Mouse (Mus musculus): ENCODE data around the gene Zfp110. TPM values are rescaled to one million over a fixed set of nuclear protein-coding genes. Genes with fewer than 3 reads are reported as not detected.
"Not testable (repeated sequence)": the region's sequence is repeated elsewhere in the genome, so short reads cannot be mapped to it uniquely, and the experiment has no call there.

The Zfp110 gene
- 10 to 100 TPM; 19.5 to 20.3 TPM for total RNA-seq (2021)
- long read RNA-seq, experiment 1, transcript Zfp110-201 (8 exons, 3,591 nt) = major isoform, 15 of 23 reads
- long read RNA-seq, experiment 1, partial matches to known transcripts = 1 of 23 reads
- long read RNA-seq, experiment 1, other reads (novel, unspliced or antisense) = 7 of 23 reads
- long read RNA-seq, experiment 2, transcript Zfp110-201 (8 exons, 3,591 nt) = major isoform, 14 of 28 reads
- long read RNA-seq, experiment 2, partial matches to known transcripts = 1 of 28 reads
- long read RNA-seq, experiment 2, other reads (novel, unspliced or antisense) = 10 of 28 reads

- peak; percentile 75 to 92 for DNase-seq (ENCODE audit: low spot score in 2 of 2)
Measured at GRCm38 (mm10) chr7:12834162-12835120, at the start of gene Zfp110. Zfp110 (plus strand) TSS chr7:12834761.

- no peak for DNase-seq (ENCODE audit: low spot score in 2 of 2)
Measured at GRCm38 (mm10) chr7:12787333-12787732, 47.2 kb upstream of the Zfp110 start.

- DNase-seq (ENCODE audit: low spot score in 2 of 2) = no peak
Measured at GRCm38 (mm10) chr7:12788025-12788424, 46.5 kb upstream of the Zfp110 start.

GRCm38 (mm10) chr7:12792624-12793023 is 41.9 kb upstream of the Zfp110 start:
- not testable (repeated sequence) for DNase-seq (ENCODE audit: low spot score in 2 of 2)

DNA sequence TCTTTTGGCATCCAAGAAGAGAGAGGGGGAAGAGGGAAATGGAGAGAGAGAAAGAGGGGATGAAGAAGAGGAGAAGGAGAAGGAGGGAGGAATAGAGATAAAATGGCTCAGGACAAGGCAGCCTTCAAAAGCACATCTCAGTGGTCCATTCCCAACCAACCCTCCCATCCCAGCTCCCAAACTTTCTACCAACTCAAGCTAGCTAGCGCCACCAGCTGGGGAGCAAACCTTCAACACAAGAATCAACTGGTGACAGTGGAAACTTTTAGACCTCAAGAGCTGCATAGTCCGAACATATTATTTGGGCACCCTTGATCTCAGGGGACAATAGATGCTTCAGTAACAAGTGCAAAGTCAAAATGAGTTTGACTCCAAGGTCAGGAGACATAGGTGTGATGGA is 36.6 kb upstream of the Zfp110 start:
- no peak for DNase-seq (ENCODE audit: low spot score in 2 of 2)

DNA sequence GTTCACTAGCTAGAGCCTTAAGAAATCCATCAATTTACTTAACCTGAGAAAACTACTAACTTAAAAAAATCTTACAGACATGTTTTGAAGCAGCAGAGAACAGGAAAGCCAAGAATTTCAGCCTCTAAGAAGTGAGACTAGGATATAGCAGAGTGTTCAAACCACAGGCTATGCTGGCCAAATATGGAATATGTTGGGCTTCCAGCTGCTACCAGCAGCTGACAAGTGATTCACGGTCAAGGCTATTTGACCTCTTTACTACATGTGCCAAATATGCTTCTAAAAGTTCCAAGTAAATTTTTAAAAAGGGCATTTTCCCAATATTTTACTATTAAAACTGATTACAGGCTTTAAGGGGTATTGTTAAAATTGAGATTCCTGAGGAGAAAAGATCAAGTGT is 35.0 kb upstream of the Zfp110 start:
- DNase-seq (ENCODE audit: low spot score in 2 of 2) = no peak

DNA sequence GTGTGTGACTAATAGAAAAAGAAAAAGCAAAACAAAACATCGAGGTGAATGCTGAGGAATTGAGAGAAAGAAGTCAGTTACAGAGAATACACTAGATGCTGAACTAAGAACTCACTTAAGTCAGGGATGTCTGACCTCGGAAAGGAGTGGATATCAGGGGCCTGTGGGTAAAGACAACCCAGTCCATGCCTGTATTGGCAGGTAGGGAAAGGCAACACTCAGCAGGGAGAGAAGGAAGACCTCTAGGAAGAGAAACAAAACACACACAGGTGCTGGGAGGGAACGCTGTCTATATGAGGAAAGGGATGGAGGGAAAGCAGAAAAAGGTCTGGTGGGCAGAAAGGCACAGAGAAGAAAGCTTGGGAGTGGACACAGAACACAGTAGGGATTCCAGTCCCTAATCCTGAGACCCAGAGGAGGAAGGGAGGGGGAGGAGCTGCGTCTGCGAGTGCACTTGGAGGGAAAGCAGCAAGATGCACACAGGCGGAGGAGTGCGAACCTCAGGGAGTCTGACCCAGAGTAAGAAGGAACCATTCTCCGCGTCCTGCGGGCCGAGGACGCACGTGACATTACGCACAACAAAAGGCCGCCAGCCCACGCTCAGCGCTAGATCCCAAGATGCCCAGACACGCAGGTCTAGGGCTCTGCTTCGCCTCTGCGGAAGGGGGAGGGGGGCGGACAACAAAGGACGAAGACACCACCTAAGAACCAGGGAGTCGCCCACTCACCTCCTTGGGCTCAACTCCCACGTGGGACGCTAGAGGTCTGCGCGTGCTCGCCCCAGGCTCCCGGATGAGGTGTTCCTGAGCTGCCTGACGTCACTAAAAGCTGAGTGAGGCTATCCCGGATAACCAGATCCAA is 31.5 kb upstream of the Zfp110 start, which contains the start of gene Zscan18:
Gene Zscan18 (minus strand): TSS at position 770 of the 861 bp plus-strand sequence.
- peak; percentile 27 to 53 for DNase-seq (ENCODE audit: low spot score in 2 of 2)

GRCm38 (mm10) chr7:12803727-12804071 is 30.9 kb upstream of the Zfp110 start:
- DNase-seq (ENCODE audit: low spot score in 2 of 2) = no peak

GRCm38 (mm10) chr7:12815566-12815965 is 19.0 kb upstream of the Zfp110 start:
- DNase-seq (ENCODE audit: low spot score in 2 of 2) = no peak

GRCm38 (mm10) chr7:12818521-12819295 is 15.9 kb upstream of the Zfp110 start, which contains the start of gene Zfp329:
Zfp329 (minus strand) TSS chr7:12818858.
- DNase-seq (ENCODE audit: low spot score in 2 of 2) = peak; percentile 85 to 92

DNA sequence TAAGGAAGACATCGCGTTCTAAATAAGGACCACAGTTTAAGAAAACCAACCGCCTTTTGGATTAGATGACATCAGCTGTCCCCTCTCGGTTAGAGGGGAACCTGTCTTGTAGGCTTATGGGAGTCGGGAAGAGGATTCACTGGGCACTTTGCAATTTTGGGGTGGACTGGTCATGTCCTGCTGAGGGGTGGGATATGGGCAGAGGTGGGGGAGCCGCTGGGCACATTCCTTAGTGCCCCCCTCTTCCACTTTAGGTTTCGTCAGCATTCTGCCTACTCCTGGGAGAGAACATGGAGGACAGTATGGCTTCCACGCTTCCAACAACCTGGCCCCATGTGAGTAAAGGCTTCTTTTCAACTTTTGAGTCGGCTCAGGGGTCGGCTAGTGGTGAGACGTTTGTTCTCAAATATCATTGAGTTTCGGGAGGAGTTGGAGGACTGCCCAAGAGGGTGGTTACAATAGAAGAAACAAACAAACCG is 671 bp downstream of the Zfp110 start:
- DNase-seq (ENCODE audit: low spot score in 2 of 2) = peak in 1 of 2 experiments; percentile 34

- DNase-seq (ENCODE audit: low spot score in 2 of 2) = no peak
Measured at GRCm38 (mm10) chr7:12835779-12836178, 1.2 kb downstream of the Zfp110 start.

- no peak for DNase-seq (ENCODE audit: low spot score in 2 of 2)
Measured at GRCm38 (mm10) chr7:12874301-12874700, 39.7 kb downstream of the Zfp110 start.

- no peak for DNase-seq (ENCODE audit: low spot score in 2 of 2)
Measured at GRCm38 (mm10) chr7:12880036-12880435, 45.5 kb downstream of the Zfp110 start.

DNA sequence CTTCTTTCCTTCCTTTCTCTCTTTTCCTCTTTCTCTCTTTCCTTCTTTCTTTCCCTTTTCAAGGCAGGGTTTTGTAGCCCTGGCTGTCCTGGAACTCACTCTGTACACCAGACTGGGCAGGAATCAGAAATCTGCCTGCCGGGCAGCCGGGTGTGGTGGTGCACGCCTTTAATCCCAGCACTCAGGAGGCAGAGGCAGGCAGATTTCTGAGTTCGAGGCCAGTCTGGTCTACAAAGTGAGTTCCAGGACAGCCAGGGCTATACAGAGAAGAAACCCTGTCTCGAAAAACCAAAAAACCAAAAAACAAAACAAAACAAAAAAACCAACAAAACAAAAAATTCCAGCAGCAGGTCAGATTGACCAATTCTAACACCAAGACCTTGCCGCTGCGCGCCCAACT is 45.9 kb downstream of the Zfp110 start:
- DNase-seq (ENCODE audit: low spot score in 2 of 2) = not testable (repeated sequence)

- DNase-seq (ENCODE audit: low spot score in 2 of 2) = peak; percentile 81 to 95
Measured at GRCm38 (mm10) chr7:12880911-12881660, 46.5 kb downstream of the Zfp110 start, which contains the start of gene Zfp128. Zfp128 (plus strand) TSS chr7:12881177.

DNA sequence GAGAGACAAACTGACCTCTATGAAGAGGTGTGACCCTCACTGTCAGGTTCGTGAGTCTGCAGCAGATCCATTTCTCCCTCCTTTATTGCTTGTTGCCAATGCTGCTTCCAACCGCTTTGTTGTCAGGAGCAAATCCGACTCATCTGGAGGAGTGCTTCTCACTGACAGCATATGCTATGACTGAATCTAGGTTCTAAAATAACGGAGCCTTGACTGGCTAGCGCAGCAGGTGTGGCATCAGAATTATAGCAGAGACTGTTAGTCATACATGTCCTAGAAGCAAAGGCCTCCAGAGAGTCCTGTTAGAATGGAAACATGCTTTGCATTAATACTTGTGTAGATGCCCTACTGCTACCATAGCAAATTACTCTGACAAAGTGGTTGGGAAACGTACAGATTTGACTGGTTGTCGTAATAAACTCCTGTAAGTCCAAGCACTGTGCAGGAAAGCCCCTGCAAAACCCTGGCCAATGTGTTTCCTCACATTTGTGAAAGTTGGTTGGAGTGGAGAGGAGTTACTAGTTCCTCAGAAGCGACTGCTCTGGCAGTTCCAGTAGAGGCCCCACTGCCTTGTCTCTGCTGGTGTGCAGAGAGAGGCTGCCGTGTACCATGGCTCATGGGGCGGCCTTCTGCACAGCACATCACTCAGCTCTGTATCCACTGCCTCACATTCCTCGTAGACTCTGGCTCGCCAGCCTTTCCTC is 52.2 kb downstream of the Zfp110 start:
- no peak for DNase-seq (ENCODE audit: low spot score in 2 of 2)

GRCm38 (mm10) chr7:12887585-12887984 is 53.0 kb downstream of the Zfp110 start:
- no peak for DNase-seq (ENCODE audit: low spot score in 2 of 2)

- no peak for DNase-seq (ENCODE audit: low spot score in 2 of 2)
Measured at GRCm38 (mm10) chr7:12890928-12891327, 56.4 kb downstream of the Zfp110 start.
